Mouse (Mus musculus) embryo, embryonic 10.5 days (tissue): ENCODE measurements around the gene Sstr4.

Source experiments
- DNase-seq: peaks from one replicate; pipeline ENCODE4 v3.0.0-alpha.2; 2015; ENCODE audit warnings: low spot score

The Sstr4 gene

DNA sequence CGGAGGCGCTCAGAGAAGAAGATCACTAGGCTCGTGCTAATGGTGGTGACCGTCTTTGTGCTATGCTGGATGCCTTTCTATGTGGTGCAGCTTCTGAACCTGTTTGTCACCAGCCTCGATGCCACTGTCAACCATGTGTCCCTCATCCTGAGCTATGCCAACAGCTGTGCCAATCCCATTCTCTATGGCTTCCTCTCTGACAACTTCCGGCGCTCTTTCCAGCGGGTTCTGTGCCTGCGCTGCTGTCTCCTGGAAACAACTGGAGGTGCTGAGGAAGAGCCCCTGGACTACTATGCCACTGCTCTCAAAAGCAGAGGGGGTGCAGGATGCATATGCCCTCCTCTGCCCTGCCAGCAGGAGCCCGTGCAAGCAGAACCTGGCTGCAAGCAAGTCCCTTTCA is 1.1 kb downstream of the Sstr4 start:
- DNase-seq = no peak

GRCm38 (mm10) chr2:148397015-148397783 is 2.1 kb downstream of the Sstr4 start:
- DNase-seq = no peak

DNA sequence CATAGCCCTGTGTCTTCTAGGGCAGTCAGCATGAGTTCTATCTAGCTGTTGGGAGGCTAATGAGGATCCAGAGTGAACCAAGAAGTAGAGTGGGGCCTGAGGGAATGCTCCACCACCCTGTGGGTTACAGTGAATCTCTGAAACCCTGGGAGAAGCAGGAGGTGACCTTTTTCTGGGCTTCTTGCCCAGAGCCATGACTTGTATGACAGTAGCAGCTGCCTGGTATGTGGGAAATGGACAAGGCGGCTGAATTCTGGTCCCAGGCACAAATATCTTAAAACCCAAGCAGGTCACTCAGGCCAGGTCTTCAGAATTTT is 2.6 kb downstream of the Sstr4 start:
- DNase-seq = no peak

DNA sequence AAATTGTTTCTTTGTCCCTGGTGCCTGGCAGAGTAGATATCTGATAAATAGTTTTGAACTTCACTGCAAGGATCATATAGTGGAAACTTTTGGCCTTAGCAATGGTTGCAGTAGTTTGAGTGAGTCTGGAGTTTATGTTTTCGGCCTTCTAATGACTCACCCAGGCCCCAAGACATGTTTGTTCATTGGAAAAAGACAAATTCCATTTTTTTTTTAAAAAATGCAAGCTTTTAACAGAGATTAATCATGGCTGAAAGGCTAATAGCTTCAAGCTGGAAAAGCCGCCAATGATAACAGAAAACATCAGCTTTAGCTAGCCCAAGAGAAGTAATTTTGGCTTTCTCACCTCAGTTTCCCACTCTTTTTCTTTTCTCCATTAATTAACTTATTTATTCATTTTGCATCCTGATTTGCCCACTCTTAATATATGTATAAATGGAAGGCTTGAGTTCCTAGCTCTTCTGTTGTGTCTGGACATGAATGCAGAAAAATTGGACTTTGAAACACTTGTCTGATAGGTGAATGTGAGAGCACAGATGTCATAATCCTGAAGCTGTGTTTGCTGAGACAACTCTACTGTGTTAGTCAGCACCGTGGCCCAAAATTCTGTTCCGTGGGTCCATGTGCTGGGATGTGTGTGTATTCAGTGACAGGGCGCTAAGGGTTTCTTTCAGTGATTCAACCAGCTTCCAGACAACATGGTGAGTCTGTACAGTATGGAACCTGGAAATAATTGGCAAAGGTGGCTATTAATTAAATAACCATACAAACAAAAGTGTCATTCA is 3.9 kb downstream of the Sstr4 start:
- DNase-seq = no peak

DNA sequence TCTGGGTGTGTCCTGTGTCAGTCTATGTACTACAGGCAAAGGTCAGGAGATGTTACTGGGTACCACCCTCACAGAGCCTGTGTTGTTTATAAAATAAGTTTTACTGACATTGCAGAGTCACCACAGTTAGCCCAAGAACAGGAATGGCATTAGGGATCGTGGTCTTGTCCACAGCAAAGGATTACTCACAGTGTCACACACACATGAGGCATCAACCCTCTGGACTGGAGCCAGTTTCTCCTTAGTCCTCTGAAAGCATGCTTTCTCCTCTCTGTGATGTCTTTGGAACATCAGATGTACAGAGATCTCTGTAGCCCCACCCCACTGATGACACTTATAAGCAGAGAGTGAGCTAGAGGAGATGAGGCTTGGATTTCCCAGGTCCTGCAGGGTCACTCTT is 7.1 kb downstream of the Sstr4 start:
- DNase-seq = no peak

DNA sequence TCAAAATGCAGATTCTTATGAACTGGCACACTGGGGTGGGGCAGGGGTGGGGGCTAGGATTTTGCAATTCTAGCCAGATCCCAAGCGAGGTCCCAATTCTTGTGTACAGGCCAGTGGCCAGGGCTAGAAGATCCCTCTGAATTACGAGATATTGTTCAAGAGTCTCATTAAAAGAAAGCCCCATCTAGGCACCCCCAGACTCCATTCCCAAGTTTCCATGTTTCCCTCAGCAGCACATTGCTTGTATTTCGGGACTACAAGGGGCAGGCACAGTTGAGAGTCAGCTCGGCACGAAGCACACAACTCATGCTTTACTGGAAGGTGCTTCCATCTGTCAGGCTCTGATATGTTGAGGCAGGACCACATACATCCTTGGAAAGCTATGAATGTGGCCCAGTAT is 9.8 kb downstream of the Sstr4 start:
- no peak for DNase-seq

- DNase-seq = peak; percentile 46
These were observed 11.2 kb downstream of the Sstr4 start for GRCm38 (mm10) chr2:148406160-148406970.

DNA sequence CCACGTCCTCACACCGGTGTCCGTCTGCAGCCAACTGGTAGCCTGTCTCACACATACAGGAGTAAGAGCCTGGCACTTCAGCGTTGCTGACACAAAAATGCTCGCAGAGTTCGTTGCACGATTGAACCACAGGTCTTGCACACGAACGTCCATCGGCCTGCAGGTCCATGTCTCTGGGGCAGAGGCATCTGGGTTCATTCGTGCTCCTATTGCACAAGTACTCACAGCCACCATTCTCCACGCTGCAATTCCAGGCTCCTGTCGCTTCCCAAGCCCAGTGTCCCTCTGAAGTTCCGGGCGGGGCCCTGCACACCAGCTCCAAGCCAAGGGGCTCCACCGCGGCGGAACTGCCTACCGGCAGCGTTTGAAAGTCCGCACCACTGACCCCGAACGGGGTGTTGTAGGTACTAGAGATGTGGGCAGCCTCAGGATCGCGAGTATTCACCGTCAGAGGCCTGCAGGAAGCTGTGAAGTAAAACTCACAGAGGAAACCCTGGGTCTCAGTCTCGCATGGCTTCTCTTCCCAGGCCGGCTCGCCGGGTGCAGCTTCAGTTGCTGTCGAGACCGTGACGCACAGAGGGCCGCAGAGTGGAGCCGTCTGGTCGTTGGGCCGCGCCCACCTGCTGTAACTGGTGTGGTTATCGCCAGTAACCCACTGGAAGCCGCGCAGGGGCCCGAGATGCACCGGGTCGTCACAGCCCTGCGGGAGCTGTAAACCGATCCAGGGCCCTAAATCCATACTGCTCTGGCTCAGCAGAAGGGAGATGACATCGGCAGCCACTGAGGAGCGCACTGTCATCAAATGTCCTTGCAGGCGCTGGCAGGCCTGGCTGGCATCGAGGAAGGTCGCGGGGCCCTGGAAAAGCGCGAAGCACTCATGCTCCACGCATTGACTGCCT is 12.1 kb downstream of the Sstr4 start:
- peak; percentile 46 for DNase-seq

GRCm38 (mm10) chr2:148407870-148408760 is 13.0 kb downstream of the Sstr4 start, which contains the start of gene Thbd:
Gene Thbd, minus strand, starts transcription at chr2:148408188.
- peak; percentile 71 for DNase-seq

GRCm38 (mm10) chr2:148408761-148409120 is 13.6 kb downstream of the Sstr4 start:
- DNase-seq = no peak

GRCm38 (mm10) chr2:148409141-148409540 is 14.0 kb downstream of the Sstr4 start:
- peak; percentile 81 for DNase-seq

- no peak for DNase-seq
These were observed 14.7 kb downstream of the Sstr4 start for GRCm38 (mm10) chr2:148409821-148410220.

DNA sequence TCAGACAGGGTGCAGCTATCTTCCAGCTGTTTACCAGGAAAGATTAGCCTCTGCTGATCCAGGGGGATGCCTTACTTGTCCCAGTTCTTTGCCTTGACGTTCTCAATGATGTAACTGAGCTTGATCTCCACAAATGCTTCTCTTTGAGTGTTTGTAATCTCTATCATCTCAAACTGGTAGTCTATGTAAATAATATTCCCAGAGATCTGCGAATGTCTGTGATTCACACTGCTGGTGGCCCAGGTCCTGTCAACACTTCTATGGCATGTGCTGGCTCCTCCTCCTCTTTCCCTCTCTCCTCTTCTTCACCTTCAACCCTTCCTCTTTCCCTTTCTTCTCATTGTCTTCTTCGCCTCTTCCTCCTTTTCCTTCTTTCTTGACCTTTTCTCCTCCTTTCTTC is 24.0 kb downstream of the Sstr4 start:
- DNase-seq = no peak

DNA sequence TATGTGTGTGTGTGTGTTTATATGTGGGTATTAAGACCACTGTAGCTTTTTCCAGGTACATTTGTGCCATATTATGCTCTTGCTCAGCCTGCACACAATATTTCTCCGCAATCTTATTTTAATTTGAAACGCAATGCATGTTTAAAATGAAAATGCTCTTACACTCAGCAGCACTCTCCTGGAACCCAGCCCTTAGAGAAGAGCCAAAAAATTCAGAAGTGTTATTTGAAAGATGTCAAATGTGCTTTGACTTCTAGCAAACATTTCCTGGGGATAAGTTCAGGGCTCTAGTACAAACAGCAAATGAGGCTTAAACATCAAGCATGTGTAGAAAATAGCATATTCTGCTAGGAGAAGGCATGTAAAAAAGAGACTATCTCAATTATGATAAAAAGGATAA is 24.6 kb downstream of the Sstr4 start:
- no peak for DNase-seq

GRCm38 (mm10) chr2:148421112-148421511 is 26.0 kb downstream of the Sstr4 start:
- DNase-seq = no peak

DNA sequence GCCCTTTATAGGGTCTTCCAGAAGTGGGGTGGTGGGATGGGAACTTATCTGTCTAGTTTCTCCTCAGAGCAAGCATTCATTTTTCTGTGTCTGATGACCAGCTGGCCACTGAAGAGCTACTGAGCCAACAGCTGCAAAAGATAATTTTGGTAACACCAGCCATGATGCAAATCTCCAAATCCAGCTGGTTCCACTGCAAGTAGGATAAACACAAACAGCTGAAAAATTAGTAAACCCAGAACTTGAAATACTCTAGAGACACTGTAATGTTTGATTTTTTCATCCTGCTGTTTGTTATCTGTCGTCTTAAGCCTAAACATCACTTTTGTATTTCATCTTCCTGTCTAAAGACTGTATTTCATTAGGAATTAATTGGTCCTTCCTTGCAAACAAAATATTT is 26.6 kb downstream of the Sstr4 start:
- no peak for DNase-seq

DNA sequence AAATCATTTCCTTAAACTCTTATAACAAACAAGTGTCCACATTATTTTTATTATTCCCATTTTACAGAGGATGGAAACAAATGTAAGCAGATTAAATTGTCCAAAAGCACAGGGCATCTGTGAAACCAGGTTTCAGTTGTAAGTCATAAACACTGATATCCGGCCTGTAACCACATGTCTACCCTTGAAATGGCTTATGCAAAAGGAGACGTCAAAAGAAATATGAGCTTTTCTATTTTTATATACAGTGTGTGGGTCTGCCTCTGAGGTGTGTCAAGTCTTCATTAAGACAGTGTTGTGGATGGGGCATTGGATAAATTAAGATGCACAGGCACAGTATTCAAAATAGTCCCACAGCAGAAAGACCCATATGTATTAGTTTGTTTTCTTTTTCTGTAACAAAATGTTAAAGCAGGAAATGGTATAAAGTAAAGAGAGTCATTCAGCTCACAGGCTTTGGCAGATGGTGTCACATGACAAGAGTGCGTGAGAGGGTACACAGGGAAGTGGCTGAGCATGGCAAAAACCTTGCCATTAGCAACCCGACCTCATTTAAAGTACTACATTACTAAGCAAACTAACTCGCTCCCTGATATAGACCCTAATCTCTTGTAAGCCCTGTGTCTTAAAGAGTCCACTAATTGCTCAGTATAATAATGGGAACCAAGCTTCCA is 30.7 kb downstream of the Sstr4 start:
- no peak for DNase-seq

- DNase-seq = no peak
These were observed 32.4 kb downstream of the Sstr4 start for GRCm38 (mm10) chr2:148427553-148427952.

DNA sequence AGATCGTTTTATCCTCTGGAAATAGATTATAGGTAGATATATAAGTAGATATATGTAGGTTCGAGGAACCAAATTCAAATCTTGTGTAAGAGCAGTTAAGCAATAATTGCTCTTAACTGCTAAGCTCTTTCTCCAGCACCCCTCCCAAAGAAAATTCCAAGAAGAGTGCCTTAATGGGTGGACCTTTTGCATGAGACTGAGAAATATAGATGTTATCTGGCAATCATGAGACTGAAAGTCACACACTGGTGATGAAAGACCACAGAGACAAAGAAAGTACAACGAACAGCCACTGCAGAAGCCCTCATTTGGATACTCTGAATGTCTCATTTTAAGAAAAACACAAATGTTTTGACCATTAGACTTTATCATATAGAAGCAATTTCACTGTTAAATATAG is 33.4 kb downstream of the Sstr4 start:
- DNase-seq = no peak

GRCm38 (mm10) chr2:148429001-148429505 is 33.9 kb downstream of the Sstr4 start:
- no peak for DNase-seq
